Mouse (Mus musculus): ENCODE results near the gene Cmtr1. TPM values are rescaled to one million over a fixed set of nuclear protein-coding genes. Genes with fewer than 3 reads are reported as not detected.

Gene Cmtr1
- polyA plus RNA-seq, 1 experiment from 2014 or later: 161 TPM

- H3K9me3 ChIP-seq: no peaks in the 10 kb centered on the region
- H3K4me3 ChIP-seq: no peak overlapping the region
- H3K36me3 ChIP-seq: peaks cover 91% of the 10 kb centered on the region
- H3K4me1 ChIP-seq: no peaks in the 10 kb centered on the region
- H3K9ac ChIP-seq: no peak overlapping the region
- H3K27me3 ChIP-seq (replicated peaks): no peaks in the 10 kb centered on the region
- H3K27ac ChIP-seq: no peak overlapping the region
- whole genome bisulfite sequencing: 85% methylated on average over 5 of the region's 5 CpGs
- ATAC-seq (ENCODE audit: low FRiP score, low read depth): no peak
- H3K4me2 ChIP-seq (replicated peaks): no peak overlapping the region
Measured at GRCm38 (mm10) chr17:29636118-29636517, 24.3 kb upstream of the Cmtr1 start.

GRCm38 (mm10) chr17:29637377-29637776 lies 23.0 kb upstream of the Cmtr1 start:
- H3K4me2 ChIP-seq (replicated peaks): no peak overlapping the region
- H3K9ac ChIP-seq: no peak overlapping the region
- no peak overlapping the region for H3K27ac ChIP-seq
- H3K9me3 ChIP-seq: no peaks in the 10 kb centered on the region
- no peak overlapping the region for H3K4me3 ChIP-seq
- H3K27me3 ChIP-seq (replicated peaks): no peaks in the 10 kb centered on the region
- H3K36me3 ChIP-seq: peaks cover 93% of the 10 kb centered on the region
- H3K4me1 ChIP-seq: no peaks in the 10 kb centered on the region
- ATAC-seq (ENCODE audit: low FRiP score, low read depth): no peak
- WGBS: 98% methylated on average over 4 of the region's 4 CpGs

DNA sequence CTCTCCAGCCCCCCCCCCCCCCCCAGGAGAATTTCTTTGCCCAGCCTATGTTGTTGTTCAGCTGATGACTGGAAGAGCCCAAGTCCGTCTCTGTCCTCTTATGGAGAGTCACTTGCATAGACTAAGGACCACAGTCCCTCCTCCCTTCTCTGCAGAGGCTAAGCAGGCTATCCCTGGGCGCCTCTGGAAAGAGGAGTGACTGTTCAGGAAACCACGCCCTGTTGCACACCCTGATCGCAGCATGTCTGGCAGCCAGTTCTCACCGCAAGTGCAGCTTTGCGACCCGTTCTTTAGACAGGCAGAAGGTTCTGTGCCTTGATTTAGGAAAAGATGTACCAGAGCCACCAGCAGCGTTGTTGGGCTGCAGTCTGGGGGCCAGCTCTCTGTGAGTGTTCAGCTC lies 22.5 kb upstream of the Cmtr1 start:
- Histone ChIP-seq H3K27me3 (replicated peaks) (no peaks in the 10 kb centered on the region), H3K27ac (no peak overlapping the region), H3K4me3 (no peak overlapping the region), H3K4me1 (no peaks in the 10 kb centered on the region), H3K36me3 (peaks cover 93% of the 10 kb centered on the region), H3K9me3 (no peaks in the 10 kb centered on the region), H3K4me2 (replicated peaks) (no peak overlapping the region), H3K9ac (no peak overlapping the region)
- ATAC-seq (ENCODE audit: low FRiP score, low read depth): no peak
- WGBS: 84% methylated on average over 8 of the region's 8 CpGs

DNA sequence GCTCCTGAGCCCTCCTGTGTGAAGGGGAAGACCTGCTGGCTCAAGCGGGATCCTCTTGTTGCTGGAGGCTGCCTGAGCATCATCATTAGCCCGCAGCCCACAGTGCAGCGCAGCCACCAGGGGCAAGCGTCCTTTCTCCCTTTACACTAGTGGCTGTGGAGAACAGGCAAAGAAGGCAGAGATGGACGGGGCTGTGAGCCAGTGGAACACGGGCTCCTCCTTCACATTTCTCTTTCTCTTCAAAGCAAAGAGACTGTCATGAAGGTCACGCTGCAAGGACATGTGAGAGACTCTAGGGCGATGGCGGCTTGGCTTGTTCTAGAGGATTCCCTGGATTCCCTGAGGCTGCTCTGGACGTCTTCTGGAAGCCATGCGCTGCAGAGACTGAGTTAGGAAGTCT lies 19.4 kb upstream of the Cmtr1 start:
- Histone ChIP-seq H3K27ac (no peak overlapping the region), H3K36me3 (peaks cover 73% of the 10 kb centered on the region), H3K9ac (no peak overlapping the region; the same call in 1 of the 2 replicates), H3K4me3 (no peak overlapping the region), H3K27me3 (replicated peaks) (no peaks in the 10 kb centered on the region), H3K4me1 (no peaks in the 10 kb centered on the region), H3K4me2 (replicated peaks) (no peak overlapping the region), H3K9me3 (no peaks in the 10 kb centered on the region)
- ATAC-seq (ENCODE audit: low FRiP score, low read depth): no peak
- 95% methylated on average over 11 of the region's 11 CpGs for WGBS

GRCm38 (mm10) chr17:29642219-29642618 lies 18.2 kb upstream of the Cmtr1 start:
- Histone ChIP-seq H3K27ac (no peak overlapping the region), H3K27me3 (replicated peaks) (no peaks in the 10 kb centered on the region), H3K9ac (no peak overlapping the region), H3K4me1 (no peaks in the 10 kb centered on the region), H3K36me3 (peaks cover 66% of the 10 kb centered on the region), H3K4me2 (replicated peaks) (no peak overlapping the region), H3K4me3 (no peak overlapping the region), H3K9me3 (no peaks in the 10 kb centered on the region)
- 57% methylated on average over 3 of the region's 3 CpGs for whole genome bisulfite sequencing
- ATAC-seq (ENCODE audit: low FRiP score, low read depth): no peak

DNA sequence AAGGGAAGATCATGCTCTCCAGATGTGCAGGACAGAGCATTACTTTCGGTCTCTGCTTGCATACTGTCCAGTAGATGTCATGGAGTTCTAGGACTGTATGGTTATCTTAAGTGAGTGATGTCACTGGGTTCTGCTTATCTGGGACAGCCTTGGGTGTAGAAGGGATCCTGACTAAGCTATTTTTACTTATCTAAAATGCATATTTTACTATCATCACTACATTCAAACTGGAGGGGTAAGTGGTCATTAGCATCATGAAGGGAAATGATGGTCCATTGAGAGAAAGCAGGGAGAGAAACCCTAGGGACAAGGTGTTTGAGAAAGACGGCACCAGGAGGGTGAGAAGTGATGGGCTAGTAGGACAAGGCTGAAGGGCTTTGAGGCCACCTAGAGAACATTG lies 2.1 kb upstream of the Cmtr1 start:
- 81% methylated on average over 2 of the region's 2 CpGs for WGBS
- Histone ChIP-seq H3K9me3 (0 out of 2 replicates have a peak, but pooled peaks cover 4% of the 10 kb centered on the region), H3K27ac (no peak overlapping the region), H3K4me2 (replicated peaks) (no peak overlapping the region), H3K9ac (no peak overlapping the region), H3K36me3 (peaks cover 3% of the 10 kb centered on the region), H3K4me3 (no peak overlapping the region), H3K27me3 (replicated peaks) (no peaks in the 10 kb centered on the region), H3K4me1 (peaks cover 12% of the 10 kb centered on the region)
- ATAC-seq (ENCODE audit: low FRiP score, low read depth): no peak

DNA sequence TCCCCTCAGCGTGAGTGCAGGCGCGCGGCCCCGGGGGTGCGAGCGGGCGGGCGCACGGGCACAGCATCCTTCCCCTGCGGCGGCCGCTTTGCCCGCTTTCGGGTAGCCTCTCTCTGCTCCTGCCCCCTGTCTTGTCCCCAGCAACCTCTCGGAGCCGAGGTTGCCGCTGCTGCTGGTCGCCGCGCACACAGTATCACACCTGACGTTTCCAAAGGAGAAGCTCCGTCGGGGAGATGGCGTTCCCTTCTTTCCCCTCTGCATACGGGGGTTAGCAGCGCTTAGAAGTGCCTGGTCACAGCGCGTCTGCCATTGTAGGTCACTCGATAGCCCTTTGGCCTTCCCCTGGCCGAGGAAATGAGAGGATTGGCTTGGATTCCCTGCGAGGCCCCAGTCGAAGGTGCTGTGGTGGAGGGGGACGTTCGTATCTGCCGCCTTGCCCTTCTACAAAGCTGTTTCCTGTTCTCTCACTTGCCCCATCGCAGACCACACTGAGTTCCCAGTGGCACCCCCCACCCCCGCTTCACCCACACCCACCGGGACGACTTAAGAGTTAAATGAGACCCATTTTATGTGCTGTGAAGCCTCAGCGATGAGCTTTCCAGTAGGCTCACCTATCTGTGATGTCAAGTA lies 482 bp downstream of the Cmtr1 start:
- peak overlapping the region; percentile 96 for H3K4me2 ChIP-seq (replicated peaks)
- H3K27ac ChIP-seq: peak overlapping the region; percentile 82
- H3K36me3 ChIP-seq: peaks cover 16% of the 10 kb centered on the region
- peak; percentile 57 for ATAC-seq (ENCODE audit: low FRiP score, low read depth)
- no peaks in the 10 kb centered on the region for H3K9me3 ChIP-seq
- H3K9ac ChIP-seq: peak overlapping the region; percentile 93
- H3K27me3 ChIP-seq (replicated peaks): no peaks in the 10 kb centered on the region
- peak overlapping the region; percentile 96 for H3K4me3 ChIP-seq
- peaks cover 12% of the 10 kb centered on the region for H3K4me1 ChIP-seq
- WGBS: under 1% methylated on average over 41 of the region's 41 CpGs

DNA sequence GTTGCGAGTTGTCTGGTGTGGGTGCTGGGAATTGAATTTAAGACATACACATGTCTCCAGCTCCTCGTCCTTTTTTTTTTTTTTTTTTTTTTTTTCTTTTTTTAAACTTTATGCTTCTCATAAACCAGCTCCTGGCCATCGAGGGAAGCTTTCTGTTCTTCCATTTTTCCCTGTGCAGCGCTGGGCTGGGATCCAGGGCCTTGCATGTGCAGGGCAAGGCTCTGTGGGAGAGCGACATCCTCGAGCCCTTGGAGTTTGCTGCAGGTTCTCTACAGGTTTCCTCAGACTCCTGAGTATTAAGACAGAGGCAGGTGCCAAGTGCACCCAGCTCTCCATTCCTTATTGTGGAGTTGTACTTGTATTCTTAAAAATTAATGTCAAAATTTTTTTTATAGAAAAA lies 1.8 kb downstream of the Cmtr1 start:
- ATAC-seq (ENCODE audit: low FRiP score, low read depth): no peak
- no peak overlapping the region for H3K9ac ChIP-seq
- no peaks in the 10 kb centered on the region for H3K9me3 ChIP-seq
- no peak overlapping the region for H3K27ac ChIP-seq
- 94% methylated on average over 6 of the region's 6 CpGs for WGBS
- no peaks in the 10 kb centered on the region for H3K27me3 ChIP-seq (replicated peaks)
- no peak overlapping the region for H3K4me2 ChIP-seq (replicated peaks)
- no peak overlapping the region for H3K4me3 ChIP-seq
- H3K4me1 ChIP-seq: peaks cover 12% of the 10 kb centered on the region
- peaks cover 24% of the 10 kb centered on the region for H3K36me3 ChIP-seq

DNA sequence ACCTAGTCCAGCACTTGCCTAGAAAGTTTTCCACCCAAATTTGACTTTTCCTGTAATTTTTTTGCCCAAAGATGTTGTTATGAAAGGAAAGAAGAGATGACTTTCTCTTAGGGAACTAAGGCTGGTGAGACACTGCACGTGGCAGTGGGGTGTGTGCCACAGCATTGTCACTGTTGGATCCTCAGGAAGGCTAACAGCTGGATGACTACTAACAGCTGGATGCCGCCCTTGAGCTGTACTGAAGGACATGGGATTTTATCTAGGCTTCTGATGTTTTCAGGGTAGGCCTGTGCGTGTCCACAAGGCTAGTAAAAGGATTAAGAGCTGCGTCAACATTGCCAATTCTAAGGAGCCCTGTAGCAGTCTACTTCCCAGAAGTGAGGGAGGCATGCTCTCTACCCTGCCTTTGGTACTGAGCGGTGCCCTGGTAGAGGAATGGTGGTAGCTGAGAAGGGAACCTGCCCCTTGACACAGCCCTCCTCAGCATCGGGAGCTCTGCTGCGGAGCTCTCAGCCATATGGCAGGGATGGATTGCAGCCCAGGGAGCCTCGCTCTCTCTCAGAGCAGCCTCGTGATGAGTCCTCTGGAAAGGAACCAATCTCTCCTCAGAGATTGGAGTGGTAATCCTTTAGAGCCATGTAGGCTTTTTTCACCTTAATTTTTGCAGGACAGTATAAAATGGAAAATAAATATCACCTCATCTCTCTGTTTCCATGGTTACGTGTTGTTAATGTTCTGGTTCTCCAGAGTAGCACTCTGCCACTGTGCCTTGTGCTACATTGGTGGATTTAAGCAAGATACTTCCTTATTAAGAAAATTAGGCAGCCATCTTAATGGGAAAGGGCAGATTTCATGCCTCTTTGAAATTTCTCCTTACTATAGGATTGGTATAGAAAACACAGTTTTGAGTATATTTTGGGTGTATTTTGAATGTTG lies 7.9 kb downstream of the Cmtr1 start:
- ATAC-seq (ENCODE audit: low FRiP score, low read depth): no peak
- Histone ChIP-seq H3K27me3 (replicated peaks) (no peaks in the 10 kb centered on the region), H3K9me3 (no peaks in the 10 kb centered on the region), H3K36me3 (peaks cover 46% of the 10 kb centered on the region), H3K4me1 (no peaks in the 10 kb centered on the region), H3K27ac (no peak overlapping the region), H3K4me3 (no peak overlapping the region), H3K9ac (no peak overlapping the region), H3K4me2 (replicated peaks) (no peak overlapping the region)
- 79% methylated on average over 10 of the region's 10 CpGs for WGBS

DNA sequence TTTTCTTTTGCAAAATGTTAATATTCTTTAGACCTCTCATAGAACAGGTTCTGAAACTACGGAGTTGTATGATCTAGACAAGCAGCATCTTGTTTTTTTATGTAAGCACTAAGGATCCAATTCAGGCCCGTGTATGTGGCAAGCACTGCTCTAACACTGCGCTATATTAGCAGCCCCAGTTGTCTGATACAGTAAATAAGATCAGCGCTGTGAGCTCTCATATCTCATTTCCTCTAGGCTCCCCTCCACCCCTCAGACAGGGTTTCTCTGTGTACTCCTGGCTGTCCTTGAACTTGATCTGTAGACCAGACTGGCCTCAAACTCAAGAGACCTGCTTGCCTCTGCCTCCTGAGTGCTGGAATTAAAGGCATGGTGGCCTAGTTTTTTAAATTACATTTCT lies 8.6 kb downstream of the Cmtr1 start:
- H3K9me3 ChIP-seq: no peaks in the 10 kb centered on the region
- no peak overlapping the region for H3K9ac ChIP-seq
- peaks cover 50% of the 10 kb centered on the region for H3K36me3 ChIP-seq
- no peak overlapping the region for H3K4me2 ChIP-seq (replicated peaks)
- WGBS: 94% methylated on average over 4 of the region's 4 CpGs
- H3K4me3 ChIP-seq: no peak overlapping the region
- H3K4me1 ChIP-seq: no peaks in the 10 kb centered on the region
- no peak overlapping the region for H3K27ac ChIP-seq
- no peaks in the 10 kb centered on the region for H3K27me3 ChIP-seq (replicated peaks)
- ATAC-seq (ENCODE audit: low FRiP score, low read depth): no peak

DNA sequence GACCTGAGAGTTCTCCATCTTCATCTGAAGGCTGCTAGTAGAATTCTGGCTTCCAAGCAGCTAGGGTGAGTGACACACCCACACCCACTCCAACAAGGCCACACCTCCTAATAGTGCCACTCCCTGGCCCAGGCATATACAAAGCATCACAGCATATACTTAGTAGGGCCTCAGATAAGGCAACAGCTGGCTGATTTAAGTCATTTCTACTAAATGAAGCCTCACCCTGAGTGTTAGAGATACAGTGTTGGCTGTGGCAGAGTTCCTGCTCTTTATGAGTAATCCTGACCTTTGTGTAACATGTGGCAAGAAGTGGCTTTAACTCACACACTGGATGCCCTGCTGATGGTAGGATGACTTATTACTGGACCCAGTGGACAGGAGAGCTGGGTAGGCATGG lies 9.5 kb downstream of the Cmtr1 start:
- H3K27me3 ChIP-seq (replicated peaks): no peaks in the 10 kb centered on the region

GRCm38 (mm10) chr17:29671021-29671420 lies 10.6 kb downstream of the Cmtr1 start:
- Histone ChIP-seq H3K27me3 (replicated peaks) (no peaks in the 10 kb centered on the region), H3K9me3 (no peaks in the 10 kb centered on the region), H3K36me3 (peaks cover 58% of the 10 kb centered on the region), H3K4me2 (replicated peaks) (no peak overlapping the region), H3K4me3 (no peak overlapping the region), H3K4me1 (no peaks in the 10 kb centered on the region), H3K27ac (no peak overlapping the region), H3K9ac (no peak overlapping the region)
- WGBS: 91% methylated on average over 2 of the region's 2 CpGs
- no peak for ATAC-seq (ENCODE audit: low FRiP score, low read depth)

More for the DNA sequence above, 9.5 kb downstream of the Cmtr1 start:
- Histone ChIP-seq H3K4me2 (replicated peaks) (no peak overlapping the region), H3K27ac (no peak overlapping the region), H3K4me3 (no peak overlapping the region), H3K4me1 (no peaks in the 10 kb centered on the region), H3K36me3 (peaks cover 50% of the 10 kb centered on the region), H3K9me3 (no peaks in the 10 kb centered on the region), H3K9ac (no peak overlapping the region)
- ATAC-seq (ENCODE audit: low FRiP score, low read depth): no peak

Data from neural tube, embryonic 12.5 days (tissue).